Mouse (Mus musculus): Measurements from ENCODE around the gene Slit1. TPM values are rescaled to one million over a fixed set of nuclear protein-coding genes. Genes with fewer than 3 reads are reported as not detected.

Gene Slit1
- total RNA-seq (2023; ENCODE audit: inconsistent age) = 0.19 to 1.5 TPM (median 0.25 TPM) in 4 replicates

GRCm38 (mm10) chr19:41743396-41743795, at the start of gene Slit1:
Gene Slit1 (minus strand): TSS chr19:41743665.

DNA sequence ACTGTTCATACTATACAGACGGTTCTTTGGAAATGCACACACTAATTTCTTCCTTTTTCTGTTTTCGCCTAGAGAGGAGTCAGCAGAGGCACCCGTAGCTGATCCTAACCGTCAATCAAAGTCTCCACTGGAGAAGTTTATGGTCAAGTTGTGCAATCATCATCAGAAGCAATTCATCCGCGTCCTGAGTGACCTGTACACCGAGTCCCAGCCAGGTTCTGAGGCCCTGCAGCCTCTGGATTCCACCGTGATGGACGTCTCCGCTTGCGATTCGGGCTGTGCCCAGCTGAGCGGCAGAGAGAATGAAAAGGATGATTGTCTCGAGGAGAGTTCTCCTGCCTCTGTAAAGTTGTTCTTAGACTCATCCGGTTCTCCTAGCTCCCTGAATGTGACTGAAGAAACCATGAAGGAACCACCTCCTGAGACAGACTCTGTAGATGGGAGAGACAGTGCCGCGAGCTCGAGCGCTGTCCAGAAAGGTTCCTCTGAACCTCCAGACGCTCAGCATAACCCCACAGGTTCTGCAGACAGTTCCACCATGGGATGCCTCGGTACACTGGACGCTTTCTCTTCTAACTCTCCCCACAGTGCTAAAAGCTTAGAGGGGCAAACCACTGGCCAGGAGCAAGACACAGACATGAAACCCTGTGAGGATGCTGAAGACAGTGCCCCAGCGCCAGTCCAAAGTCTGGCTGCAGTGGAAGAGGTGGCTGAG, 161.6 kb downstream of the Slit1 start, which contains the start of gene Gm340:
Gm340 (plus strand) TSS at position 665 of the 715 bp plus-strand sequence.

Other genes starting within 250 kb of the Slit1 start
- gene Gm340, start 161.3 kb downstream of the Slit1 start, total RNA-seq (2023; ENCODE audit: inconsistent age) = 31.6 to 39.0 TPM (median 36.5 TPM) in 4 replicates
- gene Arhgap19, start 58.4 kb upstream of the Slit1 start, total RNA-seq (2023; ENCODE audit: inconsistent age) = 3.0 to 3.7 TPM (median 3.3 TPM) in 4 replicates
- gene Frat1, start 86.3 kb upstream of the Slit1 start, total RNA-seq (2023; ENCODE audit: inconsistent age) = 33.1 to 39.4 TPM (median 36.8 TPM) in 4 replicates
- gene Frat2, start 104.5 kb upstream of the Slit1 start, total RNA-seq (2023; ENCODE audit: inconsistent age) = 36.5 to 41.7 TPM (median 38.4 TPM) in 4 replicates
- gene Rrp12, start 152.5 kb upstream of the Slit1 start, total RNA-seq (2023; ENCODE audit: inconsistent age) = 34.8 to 39.3 TPM (median 37.1 TPM) in 4 replicates
- 86.8 to 97.9 TPM (median 93.3 TPM) in 4 replicates for gene Pgam1, start 168.3 kb upstream of the Slit1 start, total RNA-seq (2023; ENCODE audit: inconsistent age)
- 40.0 to 50.6 TPM (median 46.0 TPM) in 4 replicates for gene Exosc1, start 189.8 kb upstream of the Slit1 start, total RNA-seq (2023; ENCODE audit: inconsistent age)
- gene Zdhhc16, start 189.8 kb upstream of the Slit1 start, total RNA-seq (2023; ENCODE audit: inconsistent age) = 28.6 to 39.4 TPM (median 35.1 TPM) in 4 replicates
- gene Mms19, start 237.5 kb upstream of the Slit1 start, total RNA-seq (2023; ENCODE audit: inconsistent age) = 67.2 to 95.1 TPM (median 86.5 TPM) in 4 replicates
- gene Ubtd1, start 238.1 kb upstream of the Slit1 start, total RNA-seq (2023; ENCODE audit: inconsistent age) = 5.3 to 9.2 TPM (median 6.3 TPM) in 4 replicates